Mouse (Mus musculus): ENCODE results near the gene Tm9sf3. TPM values are rescaled to one million over a fixed set of nuclear protein-coding genes. Genes with fewer than 3 reads are reported as not detected.

Gene Tm9sf3
- polyA plus RNA-seq (2012; rRNA removed) = 93.2 and 95.0 TPM in 2 replicates

DNA sequence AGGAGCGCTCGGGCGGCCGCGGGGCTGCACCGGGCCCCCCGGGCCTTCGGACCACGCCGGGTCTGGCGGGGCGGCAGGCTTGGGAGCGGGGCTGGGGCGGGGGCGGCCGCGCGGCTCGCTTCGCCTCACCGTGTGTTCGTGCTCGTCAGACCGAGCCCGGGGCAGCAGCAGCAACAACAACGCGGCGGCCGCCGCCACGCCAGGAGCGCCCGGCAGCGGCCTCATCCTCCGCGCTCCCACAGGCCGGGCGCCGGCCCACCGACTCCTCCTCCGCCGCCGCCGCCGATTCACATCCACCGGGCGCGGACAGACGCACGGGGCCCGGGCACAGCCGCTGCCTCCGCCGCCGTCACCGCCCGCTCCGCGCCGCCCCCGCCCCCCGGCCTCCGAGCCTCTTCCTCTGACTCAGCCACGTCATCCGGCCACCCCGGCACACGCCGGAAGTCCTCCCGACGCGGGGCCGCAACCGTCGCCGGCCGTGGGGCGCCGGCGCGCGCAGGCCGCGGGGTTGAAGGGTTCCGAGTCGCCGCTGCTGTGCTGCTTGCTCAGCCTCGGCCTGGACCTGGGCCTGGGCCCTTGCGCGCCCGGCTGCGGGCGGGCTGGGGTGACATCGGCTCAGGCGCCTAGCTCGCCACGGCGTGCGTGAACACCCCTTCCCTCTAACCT is at the start of gene Tm9sf3:
Tm9sf3 (minus strand) TSS at position 368 of the 666 bp plus-strand sequence.

DNA sequence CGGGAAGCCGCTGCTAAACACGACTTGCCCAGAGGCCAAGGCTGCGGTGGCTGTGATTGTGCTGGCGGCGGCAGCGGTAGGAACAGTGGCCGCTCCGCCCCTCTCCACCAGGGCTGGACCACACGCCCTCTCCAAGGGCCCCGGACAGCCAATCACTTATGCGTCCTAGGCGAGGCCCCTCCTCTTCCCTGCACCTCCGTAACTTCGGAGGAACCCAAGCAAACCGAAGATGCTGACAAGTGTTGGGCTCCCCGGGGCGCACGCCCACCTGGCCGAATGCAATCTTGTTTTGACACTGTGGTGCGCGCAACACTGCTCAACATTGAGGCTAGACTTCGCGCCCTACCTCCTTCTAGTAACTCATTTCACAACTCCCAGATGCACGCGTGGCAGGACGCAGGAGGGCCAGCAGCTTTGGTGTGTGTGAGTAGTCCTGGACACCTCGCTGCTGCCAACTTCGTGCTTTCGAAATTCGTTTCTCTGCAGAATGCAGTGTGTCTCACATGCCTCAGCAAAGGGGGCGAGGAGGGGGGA is 56.9 kb downstream of the Tm9sf3 start, which contains the start of gene Tll2:
Tll2 (minus strand) TSS at position 25 of the 534 bp plus-strand sequence.

Other genes with a start within 250 kb of the Tm9sf3 start
- gene Dntt, start 234.7 kb downstream of the Tm9sf3 start, polyA plus RNA-seq (2012; rRNA removed) = 0.02 TPM in 1 of 2 replicates, not detected in the other
- gene Opalin, start 186.9 kb downstream of the Tm9sf3 start, polyA plus RNA-seq (2012; rRNA removed) = 0.03 and 0.05 TPM in 2 replicates
- 1.5 and 1.7 TPM in 2 replicates for gene Tll2, start 57.2 kb downstream of the Tm9sf3 start, polyA plus RNA-seq (2012; rRNA removed)
- gene Pik3ap1, start 121.1 kb upstream of the Tm9sf3 start, polyA plus RNA-seq (2012; rRNA removed) = 2.1 and 2.2 TPM in 2 replicates
- gene Lcor, start 218.6 kb upstream of the Tm9sf3 start, polyA plus RNA-seq (2012; rRNA removed) = 6.5 and 7.2 TPM in 2 replicates

Measured in central nervous system, embryonic 14 days (tissue).